Mouse (Mus musculus) megakaryocyte-erythroid progenitor cell, adult 5-6 weeks (primary cell): Measurements from ENCODE around the gene Cldn8. TPM values are rescaled to one million over a fixed set of nuclear protein-coding genes. Genes with fewer than 3 reads are reported as not detected.

Experiments
- ATAC-seq: replicated peaks from 2 replicates; pipeline ENCODE4 v1.8.0; 2016; ENCODE audit warnings: mild to moderate bottlenecking, inconsistent platforms; ENCODE audit not compliant: severe bottlenecking, poor library complexity, low FRiP score, low TSS enrichment
- total RNA-seq, 2 experiments: library from RNA; stranded (forward) in 1 of 2; stranded (reverse) in 1 of 2; fragments of 200-1000, 215-1000 nt in 1 of 2; fragments of >200 nt in 1 of 2; fragmentation: Nextera tagmentation in 1 of 2; gene quantifications; 2 replicates each; pipeline ENCODE4 v1.2.3; 2014 to 2017

Gene Cldn8
- total RNA-seq (2014; fragmentation: Nextera tagmentation) (not detected in 2 replicates), total RNA-seq (2017) (not detected in 2 replicates)

- ATAC-seq: no peak
These were observed at the start of gene Cldn8 for GRCm38 (mm10) chr16:88563045-88563913. TSS of gene Cldn8 (minus strand) at chr16:88563183.

- ATAC-seq: no peak
These were observed 49.7 kb upstream of the Cldn8 start for GRCm38 (mm10) chr16:88612712-88613111.

GRCm38 (mm10) chr16:88611922-88612321 lies 48.9 kb upstream of the Cldn8 start, which contains the start of gene Krtap24-1:
TSS of gene Krtap24-1 (minus strand) at chr16:88612279.
- ATAC-seq: no peak

- ATAC-seq: no peak
These were observed 41.6 kb upstream of the Cldn8 start for GRCm38 (mm10) chr16:88604570-88604969.

- ATAC-seq: no peak
These were observed 39.5 kb upstream of the Cldn8 start for GRCm38 (mm10) chr16:88602464-88602863.

- no peak for ATAC-seq
These were observed 37.3 kb upstream of the Cldn8 start for GRCm38 (mm10) chr16:88600303-88600702.

- ATAC-seq: no peak
These were observed 36.7 kb upstream of the Cldn8 start for GRCm38 (mm10) chr16:88599504-88600237.

GRCm38 (mm10) chr16:88592758-88593157 lies 29.8 kb upstream of the Cldn8 start:
- ATAC-seq: no peak

- ATAC-seq: no peak
These were observed 20.4 kb upstream of the Cldn8 start for GRCm38 (mm10) chr16:88583338-88583737.

GRCm38 (mm10) chr16:88575885-88576679 lies 13.1 kb upstream of the Cldn8 start:
- no peak for ATAC-seq

- ATAC-seq: no peak
These were observed 10.0 kb upstream of the Cldn8 start for GRCm38 (mm10) chr16:88572904-88573404.

GRCm38 (mm10) chr16:88570136-88570535 lies 7.2 kb upstream of the Cldn8 start:
- no peak for ATAC-seq

GRCm38 (mm10) chr16:88569732-88570131 lies 6.7 kb upstream of the Cldn8 start:
- ATAC-seq: no peak

- ATAC-seq: no peak
These were observed 6.1 kb upstream of the Cldn8 start for GRCm38 (mm10) chr16:88569096-88569495.

- ATAC-seq: no peak
These were observed 1.3 kb downstream of the Cldn8 start for GRCm38 (mm10) chr16:88561617-88562164.

GRCm38 (mm10) chr16:88542488-88542887 lies 20.5 kb downstream of the Cldn8 start:
- ATAC-seq: no peak

GRCm38 (mm10) chr16:88539841-88540487 lies 23.0 kb downstream of the Cldn8 start:
- ATAC-seq: no peak

GRCm38 (mm10) chr16:88511348-88511747 lies 51.6 kb downstream of the Cldn8 start:
- no peak for ATAC-seq
